Mouse (Mus musculus) right cerebral cortex, postnatal 14 days (tissue): Measurements from ENCODE around the gene Gm28374.
A peak's percentile ranks its signal among the peaks of the same experiment; 100 is the strongest.
"Not testable (repeated sequence)": the region's sequence is repeated elsewhere in the genome, so short reads cannot be mapped to it uniquely, and the experiment has no call there.

Experiments
- DNase-seq: peaks from one replicate; pipeline ENCODE4 v3.0.0; 2022

Gm28374 gene

GRCm38 (mm10) chr19:6052516-6052915 is 29.5 kb downstream of the Gm28374 start:
- no peak for DNase-seq

GRCm38 (mm10) chr19:6048681-6049410 is 33.2 kb downstream of the Gm28374 start:
- DNase-seq: no peak

GRCm38 (mm10) chr19:6047899-6048166 is 34.2 kb downstream of the Gm28374 start:
- no peak for DNase-seq

GRCm38 (mm10) chr19:6047154-6047898 is 34.7 kb downstream of the Gm28374 start:
- no peak for DNase-seq

GRCm38 (mm10) chr19:6046294-6047153 is 35.5 kb downstream of the Gm28374 start, which contains the start of gene Syvn1:
Gene Syvn1 (plus strand): TSS chr19:6046576.
- DNase-seq: peak; percentile 89

- DNase-seq: no peak
These were observed 36.4 kb downstream of the Gm28374 start for GRCm38 (mm10) chr19:6045366-6046293.

- not testable (repeated sequence) for DNase-seq
These were observed 38.0 kb downstream of the Gm28374 start for GRCm38 (mm10) chr19:6044102-6044501.

- no peak for DNase-seq
These were observed 39.8 kb downstream of the Gm28374 start for GRCm38 (mm10) chr19:6042293-6042692.

GRCm38 (mm10) chr19:6040002-6040401 is 42.1 kb downstream of the Gm28374 start:
- DNase-seq: no peak

- no peak for DNase-seq
These were observed 43.7 kb downstream of the Gm28374 start for GRCm38 (mm10) chr19:6038326-6038725.

- no peak for DNase-seq
These were observed 44.4 kb downstream of the Gm28374 start for GRCm38 (mm10) chr19:6037695-6038094.

- no peak for DNase-seq
These were observed 46.0 kb downstream of the Gm28374 start for GRCm38 (mm10) chr19:6035966-6036585.

GRCm38 (mm10) chr19:6030520-6031280 is 51.4 kb downstream of the Gm28374 start:
- DNase-seq: no peak

- DNase-seq: no peak
These were observed 52.6 kb downstream of the Gm28374 start for GRCm38 (mm10) chr19:6029426-6029825.

GRCm38 (mm10) chr19:6028991-6029390 is 53.1 kb downstream of the Gm28374 start:
- DNase-seq: no peak
